Mouse (Mus musculus) erythroblast, embryonic 14.5 days (primary cell): ENCODE results near the gene Camk2n1. TPM values are rescaled to one million over a fixed set of nuclear protein-coding genes. Genes with fewer than 3 reads are reported as not detected.

Source experiments
- H3K27me3 ChIP-seq: 2 replicates; pipeline ENCODE4 v1.6.1; 2012; ENCODE audit warnings: inconsistent platforms; ENCODE audit not compliant: control insufficient read depth
- H3K36me3 ChIP-seq: 2 replicates; pipeline ENCODE4 v1.6.1; 2012; ENCODE audit warnings: mild to moderate bottlenecking, inconsistent platforms; ENCODE audit not compliant: control insufficient read depth
- H3K4me1 ChIP-seq: 2 replicates; pipeline ENCODE4 v1.6.1; 2012; ENCODE audit warnings: inconsistent platforms; ENCODE audit not compliant: control insufficient read depth
- H3K4me3 ChIP-seq: replicated peaks from 2 replicates; pipeline ENCODE3; 2012; ENCODE audit warnings: moderate library complexity, mild to moderate bottlenecking, inconsistent platforms
- H3K9me3 ChIP-seq: 2 replicates; pipeline ENCODE4 v1.6.1; 2012; ENCODE audit warnings: low read length, inconsistent platforms, mixed read lengths; ENCODE audit not compliant: control insufficient read depth
- GATA1 ChIP-seq: IDR thresholded peaks from 2 replicates; pipeline ENCODE4 v1.6.1; 2012; ENCODE audit warnings: low read length, inconsistent platforms, mixed read lengths
- TAL1 ChIP-seq: IDR thresholded peaks from 3 replicates; pipeline ENCODE4 v1.6.1; 2012; ENCODE audit warnings: low read length, inconsistent platforms, mixed read lengths
- polyA plus RNA-seq: library from polyadenylated mRNA; stranded (reverse); fragments of >175 nt; gene quantifications from 2 replicates; pipeline ENCODE4 v1.2.3, GENCODE M21; 2012

The Camk2n1 gene
- 0.02 TPM in 2 replicates for polyA plus RNA-seq

DNA sequence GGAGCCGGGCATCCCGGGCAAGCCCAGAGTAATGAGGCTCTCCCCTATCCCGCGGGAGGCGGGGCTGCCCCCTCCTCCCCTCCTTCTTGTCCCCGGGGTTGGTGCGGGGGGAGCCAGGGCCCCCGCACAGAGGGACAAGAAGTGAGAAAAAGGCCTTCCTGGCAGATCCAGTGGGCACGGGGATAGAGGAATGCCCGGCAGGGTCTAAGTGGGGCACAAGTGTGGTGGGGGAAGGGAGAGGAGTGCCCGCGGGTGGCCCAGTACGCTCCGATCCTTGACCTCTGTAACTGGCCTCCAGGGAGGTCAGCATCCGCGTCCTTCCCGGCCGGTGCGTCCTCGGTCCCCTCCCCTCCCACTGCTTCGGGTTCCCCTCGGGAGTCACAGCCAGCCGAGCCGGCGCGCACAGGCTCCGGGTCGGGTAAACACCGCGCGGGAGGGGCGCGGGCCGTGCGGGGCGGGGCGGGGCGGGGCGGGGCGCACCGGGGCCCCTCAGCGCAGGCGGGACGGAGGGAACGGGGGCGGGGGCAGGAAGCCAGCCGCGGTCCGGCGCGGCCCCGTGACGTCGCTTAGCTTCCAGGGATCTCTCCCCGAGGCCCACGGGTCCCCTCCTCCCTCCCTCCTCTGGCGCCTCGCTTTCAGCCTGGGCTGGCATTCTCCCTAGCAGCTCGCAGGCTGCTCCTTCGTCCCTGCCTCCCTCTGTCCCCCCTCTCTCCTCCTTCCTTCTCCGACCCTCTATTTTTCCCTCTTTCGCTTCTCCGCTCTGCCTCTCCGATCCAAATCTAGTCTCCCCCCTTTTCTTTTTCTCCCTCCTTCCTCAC is at the start of gene Camk2n1:
TSS of gene Camk2n1 (plus strand) at position 562 of the 818 bp plus-strand sequence.
- H3K4me3 ChIP-seq: peak within 1 kb of the TSS; percentile 59
- H3K27me3 ChIP-seq: peaks cover 91% of the 10 kb centered on the region

GRCm38 (mm10) chr4:138404806-138405205 is 49.3 kb upstream of the Camk2n1 start:
- no peak overlapping the region for H3K4me3 ChIP-seq
- no peak for TF ChIP-seq TAL1
- TF ChIP-seq GATA1: no peak
- no peaks in the 10 kb centered on the region for H3K9me3 ChIP-seq
- H3K36me3 ChIP-seq: no peaks in the 10 kb centered on the region
- H3K4me1 ChIP-seq: no peaks in the 10 kb centered on the region
- peaks cover 3% of the 10 kb centered on the region; the same call in 1 of the 2 replicates for H3K27me3 ChIP-seq

More for the DNA sequence above, at the start of gene Camk2n1:
- Histone ChIP-seq H3K36me3 (no peaks in the 10 kb centered on the region), H3K9me3 (no peaks in the 10 kb centered on the region; the same call in 1 of the 2 replicates), H3K4me1 (no peaks in the 10 kb centered on the region; the same call in 1 of the 2 replicates)
- TF ChIP-seq TAL1: no peak
- TF ChIP-seq GATA1: no peak

DNA sequence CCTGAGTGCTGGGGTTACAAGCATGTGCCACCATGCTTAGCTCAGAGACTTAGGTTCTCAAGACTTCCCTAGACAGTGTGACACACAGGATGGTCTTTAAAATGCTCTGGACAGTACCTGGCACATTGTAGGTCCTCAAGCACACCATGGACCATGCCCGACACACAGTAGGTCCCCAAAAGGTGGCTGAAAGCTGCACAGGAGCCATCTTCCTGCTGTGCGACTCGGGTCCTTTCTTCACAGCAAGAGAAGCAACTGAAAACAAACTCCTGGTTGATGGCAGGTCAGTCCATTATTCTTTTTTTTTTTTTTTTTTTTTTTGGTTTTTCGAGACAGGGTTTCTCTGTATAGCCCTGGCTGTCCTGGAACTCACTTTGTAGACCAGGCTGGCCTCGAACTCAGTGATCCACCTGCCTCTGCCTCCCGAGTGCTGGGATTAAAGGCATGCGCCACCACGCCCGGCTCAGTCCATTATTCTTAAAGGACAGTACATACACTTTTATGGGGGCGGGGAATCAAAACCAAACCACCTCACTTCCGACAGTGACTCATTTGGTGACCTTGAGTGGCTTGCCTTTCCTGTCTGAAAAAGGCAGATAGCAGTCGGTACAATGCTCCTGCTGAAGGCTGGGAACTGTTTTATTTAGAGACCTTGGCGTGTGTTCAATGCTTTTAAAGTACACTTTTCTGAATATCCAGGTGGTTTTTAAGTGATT is 46.5 kb upstream of the Camk2n1 start:
- H3K4me1 ChIP-seq: no peaks in the 10 kb centered on the region
- no peaks in the 10 kb centered on the region for H3K36me3 ChIP-seq
- H3K27me3 ChIP-seq: peaks cover 6% of the 10 kb centered on the region; the same call in 1 of the 2 replicates
- TF ChIP-seq GATA1 (no peak), TAL1 (no peak)
- H3K4me3 ChIP-seq: no peak overlapping the region
- no peaks in the 10 kb centered on the region for H3K9me3 ChIP-seq

DNA sequence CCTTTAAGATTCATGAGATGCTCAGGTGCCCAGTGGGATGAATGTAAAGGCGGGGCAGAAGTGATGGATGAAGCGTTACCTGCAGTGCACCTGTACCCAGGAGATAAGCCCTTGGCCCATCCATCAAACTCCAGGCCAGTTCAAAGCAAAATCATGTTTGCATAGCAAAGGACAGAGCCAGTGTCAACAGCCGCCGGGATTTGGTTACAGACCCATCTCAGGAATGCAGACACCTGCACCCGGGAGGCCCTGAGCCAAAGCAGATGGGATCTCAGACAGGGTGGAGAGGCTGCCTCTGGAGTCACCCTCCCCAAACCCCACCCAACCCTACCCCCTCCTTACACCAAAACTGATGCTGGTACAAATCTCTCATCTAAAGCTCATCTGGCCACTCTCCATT is 43.1 kb upstream of the Camk2n1 start:
- Histone ChIP-seq H3K9me3 (no peaks in the 10 kb centered on the region), H3K36me3 (no peaks in the 10 kb centered on the region), H3K27me3 (peaks cover 17% of the 10 kb centered on the region; the same call in 1 of the 2 replicates), H3K4me1 (no peaks in the 10 kb centered on the region), H3K4me3 (no peak overlapping the region)
- TF ChIP-seq TAL1 (no peak), GATA1 (no peak)

GRCm38 (mm10) chr4:138411504-138412121 is 42.5 kb upstream of the Camk2n1 start:
- H3K9me3 ChIP-seq: no peaks in the 10 kb centered on the region
- no peak overlapping the region for H3K4me3 ChIP-seq
- no peaks in the 10 kb centered on the region for H3K36me3 ChIP-seq
- no peaks in the 10 kb centered on the region for H3K4me1 ChIP-seq
- TF ChIP-seq GATA1: no peak
- H3K27me3 ChIP-seq: peaks cover 17% of the 10 kb centered on the region; the same call in 1 of the 2 replicates

DNA sequence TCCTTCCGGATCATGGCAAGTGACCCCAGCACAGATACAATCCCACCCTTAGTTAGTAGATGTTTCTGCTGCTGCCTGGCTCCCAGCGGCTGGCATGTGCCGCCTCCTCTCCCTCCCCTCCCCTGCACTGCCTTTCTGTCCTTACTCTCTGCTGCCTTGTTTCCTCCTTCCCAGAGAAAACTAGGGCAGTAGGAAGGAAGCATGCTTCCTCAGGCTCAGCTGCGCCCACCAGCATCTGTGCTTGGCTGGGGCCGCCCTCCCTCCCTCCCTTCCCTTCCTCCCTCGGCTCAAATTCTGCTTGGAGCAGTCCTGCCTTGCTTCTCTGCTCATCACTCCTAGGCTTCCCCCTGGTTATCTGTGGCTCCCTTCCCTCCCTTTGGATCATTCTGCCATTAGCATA is 39.4 kb upstream of the Camk2n1 start:
- Histone ChIP-seq H3K36me3 (no peaks in the 10 kb centered on the region), H3K9me3 (no peaks in the 10 kb centered on the region), H3K27me3 (peaks cover 24% of the 10 kb centered on the region), H3K4me3 (no peak overlapping the region), H3K4me1 (no peaks in the 10 kb centered on the region)
- no peak for TF ChIP-seq TAL1
- no peak for TF ChIP-seq GATA1

GRCm38 (mm10) chr4:138415991-138416390 is 38.1 kb upstream of the Camk2n1 start:
- peaks cover 27% of the 10 kb centered on the region for H3K27me3 ChIP-seq
- no peaks in the 10 kb centered on the region for H3K9me3 ChIP-seq
- no peaks in the 10 kb centered on the region for H3K4me1 ChIP-seq
- TF ChIP-seq TAL1: no peak
- no peak for TF ChIP-seq GATA1
- no peaks in the 10 kb centered on the region for H3K36me3 ChIP-seq
- no peak overlapping the region for H3K4me3 ChIP-seq

DNA sequence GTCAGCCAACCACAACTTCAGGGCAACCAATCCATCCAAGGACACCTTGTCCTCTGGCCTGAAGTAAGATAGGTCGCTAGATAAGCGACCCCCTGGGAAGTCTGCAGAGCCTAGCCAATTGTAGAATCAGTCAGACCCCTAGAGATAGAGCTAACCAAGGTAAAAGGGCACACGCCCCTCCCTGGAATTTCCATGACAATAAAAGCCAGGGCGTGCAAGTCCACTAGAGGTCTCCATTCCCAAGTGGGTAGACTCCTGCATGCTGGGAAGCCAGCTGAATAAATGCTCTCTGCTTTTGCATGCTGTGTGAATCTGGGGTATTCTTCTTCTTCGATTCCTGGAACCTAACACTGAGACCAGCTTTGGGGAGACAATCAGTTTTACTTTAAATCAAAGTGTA is 37.7 kb upstream of the Camk2n1 start:
- Histone ChIP-seq H3K4me1 (no peaks in the 10 kb centered on the region), H3K4me3 (no peak overlapping the region), H3K9me3 (no peaks in the 10 kb centered on the region), H3K36me3 (no peaks in the 10 kb centered on the region), H3K27me3 (peaks cover 27% of the 10 kb centered on the region)
- TF ChIP-seq TAL1: no peak
- no peak for TF ChIP-seq GATA1

GRCm38 (mm10) chr4:138417882-138418281 is 36.2 kb upstream of the Camk2n1 start:
- H3K27me3 ChIP-seq: peaks cover 27% of the 10 kb centered on the region
- no peaks in the 10 kb centered on the region for H3K9me3 ChIP-seq
- no peaks in the 10 kb centered on the region for H3K4me1 ChIP-seq
- no peak for TF ChIP-seq GATA1
- TF ChIP-seq TAL1: no peak
- no peak overlapping the region for H3K4me3 ChIP-seq
- no peaks in the 10 kb centered on the region for H3K36me3 ChIP-seq
